8 mouse cellular contexts compared by ENCODE assay signal in the genomic region with DNA sequence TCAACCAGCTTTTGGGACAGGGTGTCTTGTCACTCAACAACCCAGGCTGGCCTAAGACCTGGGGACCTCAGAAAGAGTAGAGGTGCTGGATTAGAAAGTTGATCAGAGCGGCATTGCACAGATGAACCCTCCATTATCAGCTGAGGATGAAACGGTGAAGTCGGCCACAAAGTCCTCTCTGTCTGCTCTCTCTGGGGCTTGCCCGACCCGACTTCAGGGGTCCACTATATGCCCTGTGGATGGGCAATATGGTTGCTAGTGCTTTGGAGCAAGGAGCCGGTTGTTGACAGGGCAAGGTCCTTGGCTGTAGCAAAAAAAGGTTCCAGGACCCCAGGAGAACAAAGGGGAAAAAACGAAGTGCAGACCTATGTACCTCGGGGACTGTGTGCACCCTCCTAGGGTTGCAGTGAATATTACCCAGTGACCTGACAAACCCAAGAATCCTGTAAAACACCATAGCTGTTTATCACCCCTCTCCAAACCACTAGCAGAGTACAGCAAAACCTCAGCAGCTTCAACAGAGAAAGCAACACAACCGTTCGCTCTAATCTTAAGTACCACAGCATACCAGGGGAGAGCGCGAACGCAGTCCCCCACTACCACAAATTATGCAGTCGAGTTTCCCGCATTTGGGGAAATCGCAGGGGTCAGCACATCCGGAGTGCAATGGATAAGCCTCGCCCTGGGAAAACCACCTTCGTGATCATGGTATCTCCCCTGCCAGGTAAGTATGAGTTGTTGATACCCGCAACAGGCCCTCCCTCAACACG. TPM values are rescaled to one million over a fixed set of nuclear protein-coding genes. Genes with fewer than 3 reads are reported as not detected.
DNase-seq lines count a peak whose midpoint lies in the region; ATAC-seq and TF ChIP-seq lines count a peak whose summit lies in the region.
"Not testable (repeated sequence)": the region's sequence is repeated elsewhere in the genome, so short reads cannot be mapped to it uniquely, and the experiment has no call there.

No protein-coding gene starts in this region.

- H3K9ac ChIP-seq in forebrain, embryonic 12.5 days; heart, embryonic 14.5 days (ENCODE audit: low read length); hindbrain, postnatal 0 days (replicated peaks; ENCODE audit: low read length); limb, embryonic 12.5 days (replicated peaks); lung, embryonic 14.5 days; midbrain, embryonic 15.5 days; stomach, embryonic 15.5 days: not testable (repeated sequence)

- H3K27me3 ChIP-seq in forebrain, embryonic 12.5 days; heart, embryonic 14.5 days (ENCODE audit: control insufficient read depth, insufficient read depth, low read length); hindbrain, postnatal 0 days (ENCODE audit: insufficient read depth, low read length); limb, embryonic 12.5 days; lung, embryonic 14.5 days (ENCODE audit: insufficient read depth, low read length); midbrain, embryonic 15.5 days (replicated peaks); stomach, embryonic 15.5 days (replicated peaks): not testable (repeated sequence)

- no CpG with 5 or more reads among the region's 21 CpGs for WGBS in forebrain, embryonic 12.5 days
- no CpG with 5 or more reads among the region's 21 CpGs for WGBS in heart, embryonic 14.5 days
- no CpG with 5 or more reads among the region's 21 CpGs for WGBS in hindbrain, postnatal 0 days
- no CpG with 5 or more reads among the region's 21 CpGs for WGBS in limb, embryonic 12.5 days
- no CpG with 5 or more reads among the region's 21 CpGs for WGBS in lung, embryonic 14.5 days
- no CpG with 5 or more reads among the region's 21 CpGs for WGBS in midbrain, embryonic 15.5 days
- no CpG with 5 or more reads among the region's 21 CpGs for WGBS in stomach, embryonic 15.5 days

- not testable (repeated sequence) for H3K4me2 ChIP-seq in forebrain, embryonic 12.5 days; heart, embryonic 14.5 days (ENCODE audit: low read length); hindbrain, postnatal 0 days (ENCODE audit: low read depth, low read length); limb, embryonic 12.5 days; lung, embryonic 14.5 days; midbrain, embryonic 15.5 days; stomach, embryonic 15.5 days

- not testable (repeated sequence) for H3K9me3 ChIP-seq in forebrain, embryonic 12.5 days; heart, embryonic 14.5 days (ENCODE audit: control insufficient read depth, low read length); hindbrain, postnatal 0 days (ENCODE audit: low read length); limb, embryonic 12.5 days; lung, embryonic 14.5 days (ENCODE audit: low read depth, low read length); midbrain, embryonic 15.5 days; stomach, embryonic 15.5 days

- not testable (repeated sequence) for H3K36me3 ChIP-seq in forebrain, embryonic 12.5 days (replicated peaks); heart, embryonic 14.5 days (ENCODE audit: control insufficient read depth, insufficient read depth, low read length); hindbrain, postnatal 0 days (ENCODE audit: insufficient read depth, low read length); limb, embryonic 12.5 days; lung, embryonic 14.5 days (ENCODE audit: insufficient read depth); midbrain, embryonic 15.5 days (replicated peaks); stomach, embryonic 15.5 days

- not testable (repeated sequence) for H3K4me1 ChIP-seq in forebrain, embryonic 12.5 days; heart, embryonic 14.5 days (ENCODE audit: control insufficient read depth in 2 of 2, insufficient read depth in 2 of 2, low read length in 2 of 2); hindbrain, postnatal 0 days (ENCODE audit: insufficient read depth, low read length); limb, embryonic 12.5 days (replicated peaks); lung, embryonic 14.5 days (ENCODE audit: insufficient read depth); midbrain, embryonic 15.5 days; stomach, embryonic 15.5 days

- DNase-seq in hindbrain, postnatal 0 days (ENCODE audit: low spot score); lung, embryonic 14.5 days: not testable (repeated sequence)

- peak; percentile 60 for ATAC-seq in activated CD4-positive, CD25-positive, alpha-beta regulatory T cell, adult 4 months
- peak; percentile 86 for ATAC-seq in forebrain, embryonic 12.5 days (ENCODE audit: low FRiP score)
- peak; percentile 69 for ATAC-seq in heart, embryonic 14.5 days (ENCODE audit: insufficient number of reproducible peaks, insufficient read depth, low FRiP score, low read depth)
- ATAC-seq in hindbrain, postnatal 0 days, result peak; percentile 84
- peak; percentile 88 for ATAC-seq in limb, embryonic 12.5 days (ENCODE audit: insufficient number of reproducible peaks, insufficient read depth, low FRiP score, low TSS enrichment, low read depth)
- ATAC-seq in lung, embryonic 14.5 days (ENCODE audit: insufficient read depth), result peak; percentile 90
- peak; percentile 89 for ATAC-seq in midbrain, embryonic 15.5 days (replicated peaks)
- ATAC-seq in stomach, embryonic 15.5 days (ENCODE audit: insufficient read depth, low FRiP score, low read depth), result peak; percentile 90

- not testable (repeated sequence) for H3K27ac ChIP-seq in forebrain, embryonic 12.5 days; heart, embryonic 14.5 days (replicated peaks in 1 of 2; ENCODE audit: control insufficient read depth in 1 of 2, insufficient read depth in 1 of 2, low read depth in 2 of 2, low read length in 2 of 2); hindbrain, postnatal 0 days; limb, embryonic 12.5 days; lung, embryonic 14.5 days (ENCODE audit: low read depth); midbrain, embryonic 15.5 days; stomach, embryonic 15.5 days

- not testable (repeated sequence) for H3K4me3 ChIP-seq in forebrain, embryonic 12.5 days (replicated peaks); heart, embryonic 14.5 days (ENCODE audit: control insufficient read depth in 1 of 2, insufficient read depth in 1 of 2, low read depth in 1 of 2, low read length in 2 of 2); hindbrain, postnatal 0 days (ENCODE audit: low read length); limb, embryonic 12.5 days (replicated peaks); lung, embryonic 14.5 days (ENCODE audit: low read depth, low read length); midbrain, embryonic 15.5 days; stomach, embryonic 15.5 days (replicated peaks)

- TF ChIP-seq CTCF in hindbrain, postnatal 0 days (IDR thresholded peaks at IDR 0.05; ENCODE audit: low read depth); lung, embryonic 14.5 days (IDR thresholded peaks at IDR 0.05; ENCODE audit: low read depth): not testable (repeated sequence)

RNA-seq across cellular contexts. Expression of gene Eapp, which starts 42.4 kb away (rescaled TPM):
- 100 to 1,000 TPM; 103 to 138 TPM for polyA plus RNA-seq in activated CD4-positive, CD25-positive, alpha-beta regulatory T cell, adult 4 months (2017; shearing (Covaris generic))
- 77.3 and 83.5 TPM in 2 replicates for polyA plus RNA-seq in forebrain, embryonic 12.5 days (2016; fragmentation: Nextera tagmentation; extraction: Ambion mirVana)
- polyA plus RNA-seq in heart, embryonic 14.5 days (2014; fragmentation: Nextera tagmentation; extraction: Ambion mirVana), result 47.5 and 49.2 TPM in 2 replicates
- total RNA-seq in hindbrain, postnatal 0 days (2014; rRNA removed), result 18.0 and 19.0 TPM in 2 replicates
- 95.3 and 96.2 TPM in 2 replicates for polyA plus RNA-seq in hindbrain, postnatal 0 days (2015; fragmentation: Nextera tagmentation; extraction: Ambion mirVana)
- 63.0 and 73.3 TPM in 2 replicates for polyA plus RNA-seq in limb, embryonic 12.5 days (2016; fragmentation: Nextera tagmentation; extraction: Ambion mirVana)
- polyA plus RNA-seq in lung, embryonic 14.5 days (2014; fragmentation: Nextera tagmentation; extraction: Ambion mirVana), result 56.1 and 59.4 TPM in 2 replicates
- 82.0 and 88.5 TPM in 2 replicates for polyA plus RNA-seq in midbrain, embryonic 15.5 days (2015; fragmentation: Nextera tagmentation; extraction: Ambion mirVana)
- polyA plus RNA-seq in stomach, embryonic 15.5 days (2015; fragmentation: Nextera tagmentation; extraction: Ambion mirVana), result 56.1 and 60.4 TPM in 2 replicates

RNA-seq across cellular contexts. Expression of gene Snx6, which starts 57.4 kb away (rescaled TPM):
- polyA plus RNA-seq in activated CD4-positive, CD25-positive, alpha-beta regulatory T cell, adult 4 months (2017; shearing (Covaris generic)), result 100 to 1,000 TPM; 128 to 153 TPM
- polyA plus RNA-seq in forebrain, embryonic 12.5 days (2016; fragmentation: Nextera tagmentation; extraction: Ambion mirVana), result 197 and 204 TPM in 2 replicates
- 110 and 125 TPM in 2 replicates for polyA plus RNA-seq in heart, embryonic 14.5 days (2014; fragmentation: Nextera tagmentation; extraction: Ambion mirVana)
- total RNA-seq in hindbrain, postnatal 0 days (2014; rRNA removed), result 55.4 and 57.6 TPM in 2 replicates
- polyA plus RNA-seq in hindbrain, postnatal 0 days (2015; fragmentation: Nextera tagmentation; extraction: Ambion mirVana), result 141 and 150 TPM in 2 replicates
- polyA plus RNA-seq in limb, embryonic 12.5 days (2016; fragmentation: Nextera tagmentation; extraction: Ambion mirVana), result 200 and 211 TPM in 2 replicates
- polyA plus RNA-seq in lung, embryonic 14.5 days (2014; fragmentation: Nextera tagmentation; extraction: Ambion mirVana), result 186 and 188 TPM in 2 replicates
- polyA plus RNA-seq in midbrain, embryonic 15.5 days (2015; fragmentation: Nextera tagmentation; extraction: Ambion mirVana), result 132 and 139 TPM in 2 replicates
- 177 and 180 TPM in 2 replicates for polyA plus RNA-seq in stomach, embryonic 15.5 days (2015; fragmentation: Nextera tagmentation; extraction: Ambion mirVana)
